Mouse (Mus musculus): ENCODE results near the gene Ifrd2.

GRCm38 (mm10) chr9:107547026-107547425, 40.4 kb upstream of the Ifrd2 start, which contains the start of gene Zmynd10:
- TF ChIP-seq CTCF (IDR thresholded peaks at IDR 0.05; ENCODE audit: low read depth, low read length) (no peak), POLR2A (IDR thresholded peaks at IDR 0.05; ENCODE audit: extremely low read depth, insufficient read depth, low read length) (no peak)

Data from liver, adult 2 months (tissue).